Mouse (Mus musculus) bone marrow macrophage, adult 2 months (primary cell): ENCODE results near the gene Nelfe.
A peak's percentile ranks its signal among the peaks of the same experiment; 100 is the strongest.

ENCODE experiments used
- CTCF ChIP-seq: IDR thresholded peaks from 2 replicates; pipeline ENCODE4 v1.5.1; 2012; ENCODE audit warnings: low read depth, mild to moderate bottlenecking, low read length, moderate library complexity
- POLR2A ChIP-seq: IDR thresholded peaks from 2 replicates; pipeline ENCODE4 v1.6.1; 2012; ENCODE audit warnings: mild to moderate bottlenecking, low read depth, low read length, borderline replicate concordance

DNA sequence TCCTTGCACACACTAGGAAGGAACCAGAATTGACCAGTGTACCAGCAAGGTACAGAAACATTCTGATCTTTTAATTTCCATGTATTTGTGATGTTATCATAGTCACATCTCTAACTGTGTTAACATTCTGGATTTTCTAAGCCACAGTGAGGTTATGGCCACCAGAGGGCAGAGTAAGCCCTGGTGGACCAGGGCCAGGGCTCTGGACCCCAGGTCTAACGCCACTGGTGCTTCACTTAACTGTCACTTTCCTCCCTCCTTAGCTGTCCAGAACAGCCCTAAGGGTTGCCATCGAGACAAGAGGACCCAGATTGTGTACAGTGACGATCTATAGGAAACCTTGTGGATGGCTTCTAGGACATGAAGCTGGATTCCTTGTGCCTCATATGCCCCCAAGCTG is 5.6 kb downstream of the Nelfe start:
- no peak for TF ChIP-seq POLR2A
- TF ChIP-seq CTCF, result peak; percentile 70
